Mouse (Mus musculus): ENCODE measurements around the gene Psma6. TPM values are rescaled to one million over a fixed set of nuclear protein-coding genes. Genes with fewer than 3 reads are reported as not detected.
"Not testable (repeated sequence)": the region's sequence is repeated elsewhere in the genome, so short reads cannot be mapped to it uniquely, and the experiment has no call there.

Gene Psma6
- polyA plus RNA-seq, 1 experiment, result 312 TPM

GRCm38 (mm10) chr12:55388478-55388877 is 4.5 kb downstream of the Psma6 start:
- Histone ChIP-seq H3K4me3 (ENCODE audit: insufficient read depth, poor library complexity, severe bottlenecking) (no peak overlapping the region), H3ac (ENCODE audit: control insufficient read depth, insufficient read length, low read depth) (no peak overlapping the region), H3K36me3 (ENCODE audit: control insufficient read depth, insufficient read depth) (no peaks in the 10 kb centered on the region), H3K79me3 (ENCODE audit: low read depth) (no peaks in the 10 kb centered on the region), H3K27me3 (ENCODE audit: control insufficient read depth, insufficient read depth, insufficient read length) (no peaks in the 10 kb centered on the region), H3K79me2 (ENCODE audit: control insufficient read depth, insufficient read depth) (no peaks in the 10 kb centered on the region)
- TF ChIP-seq CEBPB (IDR thresholded peaks at IDR 0.05; ENCODE audit: low read depth) (no peak), FOSL1 (IDR thresholded peaks at IDR 0.05; ENCODE audit: insufficient read depth, low read length, poor library complexity, severe bottlenecking) (no peak), MYOD1 (IDR thresholded peaks at IDR 0.05; ENCODE audit: control insufficient read depth, insufficient read length, low read depth) (peak; percentile 48), MAX (IDR thresholded peaks at IDR 0.05) (no peak), USF1 (IDR thresholded peaks at IDR 0.05; ENCODE audit: low read depth) (no peak), CTCF (IDR thresholded peaks at IDR 0.05; ENCODE audit: control insufficient read depth, insufficient read depth, insufficient read length) (no peak), MYOG (IDR thresholded peaks at IDR 0.05; ENCODE audit: control insufficient read depth, extremely low read depth, insufficient read length) (no peak)

- H3K4me3 ChIP-seq (ENCODE audit: insufficient read depth, poor library complexity, severe bottlenecking), result no peak overlapping the region
- H3K79me2 ChIP-seq (ENCODE audit: control insufficient read depth, insufficient read depth), result no peaks in the 10 kb centered on the region
- no peaks in the 10 kb centered on the region for H3K79me3 ChIP-seq (ENCODE audit: low read depth)
- no peak overlapping the region for H3ac ChIP-seq (ENCODE audit: control insufficient read depth, insufficient read length, low read depth)
- no peaks in the 10 kb centered on the region for H3K27me3 ChIP-seq (ENCODE audit: control insufficient read depth, insufficient read depth, insufficient read length)
- H3K36me3 ChIP-seq (ENCODE audit: control insufficient read depth, insufficient read depth), result no peaks in the 10 kb centered on the region
- TF ChIP-seq MYOD1 (IDR thresholded peaks at IDR 0.05; ENCODE audit: control insufficient read depth, insufficient read length, low read depth), result no peak
- no peak for TF ChIP-seq USF1 (IDR thresholded peaks at IDR 0.05; ENCODE audit: low read depth)
- TF ChIP-seq FOSL1 (IDR thresholded peaks at IDR 0.05; ENCODE audit: insufficient read depth, low read length, poor library complexity, severe bottlenecking), result no peak
- TF ChIP-seq CEBPB (IDR thresholded peaks at IDR 0.05; ENCODE audit: low read depth), result no peak
- no peak for TF ChIP-seq MAX (IDR thresholded peaks at IDR 0.05)
- no peak for TF ChIP-seq CTCF (IDR thresholded peaks at IDR 0.05; ENCODE audit: control insufficient read depth, insufficient read depth, insufficient read length)
- no peak for TF ChIP-seq MYOG (IDR thresholded peaks at IDR 0.05; ENCODE audit: control insufficient read depth, extremely low read depth, insufficient read length)
These were observed 5.4 kb downstream of the Psma6 start for GRCm38 (mm10) chr12:55389132-55390081.

- TF ChIP-seq CEBPB (IDR thresholded peaks at IDR 0.05; ENCODE audit: low read depth) (no peak), MAX (IDR thresholded peaks at IDR 0.05) (no peak), MYOG (IDR thresholded peaks at IDR 0.05; ENCODE audit: control insufficient read depth, extremely low read depth, insufficient read length) (no peak), USF1 (IDR thresholded peaks at IDR 0.05; ENCODE audit: low read depth) (no peak)
- no peaks in the 10 kb centered on the region for H3K79me3 ChIP-seq (ENCODE audit: low read depth)
- no peaks in the 10 kb centered on the region for H3K36me3 ChIP-seq (ENCODE audit: control insufficient read depth, insufficient read depth)
- H3K27me3 ChIP-seq (ENCODE audit: control insufficient read depth, insufficient read depth, insufficient read length), result no peaks in the 10 kb centered on the region
- no peaks in the 10 kb centered on the region for H3K79me2 ChIP-seq (ENCODE audit: control insufficient read depth, insufficient read depth)
- no peak overlapping the region for H3K4me3 ChIP-seq (ENCODE audit: insufficient read depth, poor library complexity, severe bottlenecking)
- no peak overlapping the region for H3ac ChIP-seq (ENCODE audit: control insufficient read depth, insufficient read length, low read depth)
These were observed 8.1 kb downstream of the Psma6 start for GRCm38 (mm10) chr12:55392120-55392519.

GRCm38 (mm10) chr12:55392733-55393577 is 8.9 kb downstream of the Psma6 start:
- Histone ChIP-seq H3K27me3 (ENCODE audit: control insufficient read depth, insufficient read depth, insufficient read length) (no peaks in the 10 kb centered on the region), H3K79me2 (ENCODE audit: control insufficient read depth, insufficient read depth) (no peaks in the 10 kb centered on the region), H3K4me3 (ENCODE audit: insufficient read depth, poor library complexity, severe bottlenecking) (no peak overlapping the region), H3K79me3 (ENCODE audit: low read depth) (no peaks in the 10 kb centered on the region), H3ac (ENCODE audit: control insufficient read depth, insufficient read length, low read depth) (no peak overlapping the region), H3K36me3 (ENCODE audit: control insufficient read depth, insufficient read depth) (no peaks in the 10 kb centered on the region)
- TF ChIP-seq CTCF (IDR thresholded peaks at IDR 0.05; ENCODE audit: control insufficient read depth, insufficient read depth, insufficient read length) (no peak), CEBPB (IDR thresholded peaks at IDR 0.05; ENCODE audit: low read depth) (no peak), FOSL1 (IDR thresholded peaks at IDR 0.05; ENCODE audit: insufficient read depth, low read length, poor library complexity, severe bottlenecking) (no peak), MYOD1 (IDR thresholded peaks at IDR 0.05; ENCODE audit: control insufficient read depth, insufficient read length, low read depth) (no peak), MAX (IDR thresholded peaks at IDR 0.05) (no peak), USF1 (IDR thresholded peaks at IDR 0.05; ENCODE audit: low read depth) (no peak), MYOG (IDR thresholded peaks at IDR 0.05; ENCODE audit: control insufficient read depth, extremely low read depth, insufficient read length) (no peak)

- peaks cover 19% of the 10 kb centered on the region for H3K79me3 ChIP-seq (ENCODE audit: low read depth)
- H3K79me2 ChIP-seq (ENCODE audit: control insufficient read depth, insufficient read depth), result peaks cover 20% of the 10 kb centered on the region
- H3K36me3 ChIP-seq (ENCODE audit: control insufficient read depth, insufficient read depth); H3K4me3 ChIP-seq (ENCODE audit: insufficient read depth, poor library complexity, severe bottlenecking); H3ac ChIP-seq (ENCODE audit: control insufficient read depth, insufficient read length, low read depth); H3K27me3 ChIP-seq (ENCODE audit: control insufficient read depth, insufficient read depth, insufficient read length): not testable (repeated sequence)
These were observed 11.6 kb downstream of the Psma6 start for GRCm38 (mm10) chr12:55395601-55396000.

Data from C2C12 (cell line).